Mouse (Mus musculus): Measurements from ENCODE around the gene Tor1aip1.
A peak's percentile ranks its signal among the peaks of the same experiment; 100 is the strongest.

Tor1aip1 gene

GRCm38 (mm10) chr1:156035930-156036737 lies at the start of gene Tor1aip1:
Gene Tor1aip1, minus strand, starts transcription at chr1:156036480.
- peak; percentile 99 for DNase-seq (ENCODE audit: low read depth, low spot score)

GRCm38 (mm10) chr1:156085770-156086169 lies 49.5 kb upstream of the Tor1aip1 start:
- peak; percentile 67 for DNase-seq (ENCODE audit: low read depth, low spot score)

- DNase-seq (ENCODE audit: low read depth, low spot score), result no peak
These were observed 48.3 kb upstream of the Tor1aip1 start for GRCm38 (mm10) chr1:156084603-156085002.

GRCm38 (mm10) chr1:156077655-156078054 lies 41.4 kb upstream of the Tor1aip1 start:
- no peak for DNase-seq (ENCODE audit: low read depth, low spot score)

- peak; percentile 88 for DNase-seq (ENCODE audit: low read depth, low spot score)
These were observed 40.2 kb upstream of the Tor1aip1 start for GRCm38 (mm10) chr1:156076474-156076873.

GRCm38 (mm10) chr1:156074575-156074974 lies 38.3 kb upstream of the Tor1aip1 start:
- DNase-seq (ENCODE audit: low read depth, low spot score), result no peak

- peak; percentile 46 for DNase-seq (ENCODE audit: low read depth, low spot score)
These were observed 37.0 kb upstream of the Tor1aip1 start for GRCm38 (mm10) chr1:156073169-156073821.

- DNase-seq (ENCODE audit: low read depth, low spot score), result no peak
These were observed 33.8 kb upstream of the Tor1aip1 start for GRCm38 (mm10) chr1:156070106-156070505.

- DNase-seq (ENCODE audit: low read depth, low spot score), result no peak
These were observed 29.9 kb upstream of the Tor1aip1 start for GRCm38 (mm10) chr1:156066133-156066532.

- DNase-seq (ENCODE audit: low read depth, low spot score), result no peak
These were observed 25.9 kb upstream of the Tor1aip1 start for GRCm38 (mm10) chr1:156062193-156062592.

- DNase-seq (ENCODE audit: low read depth, low spot score), result no peak
These were observed 21.9 kb upstream of the Tor1aip1 start for GRCm38 (mm10) chr1:156058207-156058606.

GRCm38 (mm10) chr1:156046688-156047087 lies 10.4 kb upstream of the Tor1aip1 start:
- DNase-seq (ENCODE audit: low read depth, low spot score), result no peak

- DNase-seq (ENCODE audit: low read depth, low spot score), result no peak
These were observed 7.9 kb upstream of the Tor1aip1 start for GRCm38 (mm10) chr1:156044211-156044611.

- peak; percentile 85 for DNase-seq (ENCODE audit: low read depth, low spot score)
These were observed 6.7 kb upstream of the Tor1aip1 start for GRCm38 (mm10) chr1:156043027-156043426.

GRCm38 (mm10) chr1:156042481-156042880 lies 6.2 kb upstream of the Tor1aip1 start:
- no peak for DNase-seq (ENCODE audit: low read depth, low spot score)

- DNase-seq (ENCODE audit: low read depth, low spot score), result peak; percentile 66
These were observed 5.4 kb upstream of the Tor1aip1 start for GRCm38 (mm10) chr1:156041451-156042241.

GRCm38 (mm10) chr1:156040731-156041401 lies 4.6 kb upstream of the Tor1aip1 start:
- peak; percentile 98 for DNase-seq (ENCODE audit: low read depth, low spot score)

GRCm38 (mm10) chr1:156039989-156040388 lies 3.7 kb upstream of the Tor1aip1 start:
- peak; percentile 89 for DNase-seq (ENCODE audit: low read depth, low spot score)

- DNase-seq (ENCODE audit: low read depth, low spot score), result no peak
These were observed 884 bp upstream of the Tor1aip1 start for GRCm38 (mm10) chr1:156037144-156037583.

GRCm38 (mm10) chr1:156035269-156035929 lies 881 bp downstream of the Tor1aip1 start, which contains the start of gene Tor1aip2:
Gene Tor1aip2, plus strand, starts transcription at chr1:156035403.
- peak; percentile 89 for DNase-seq (ENCODE audit: low read depth, low spot score)

- DNase-seq (ENCODE audit: low read depth, low spot score), result no peak
These were observed 1.6 kb downstream of the Tor1aip1 start for GRCm38 (mm10) chr1:156034661-156035060.
